ENCODE assay signal across 8 mouse cellular contexts in the genomic region with DNA sequence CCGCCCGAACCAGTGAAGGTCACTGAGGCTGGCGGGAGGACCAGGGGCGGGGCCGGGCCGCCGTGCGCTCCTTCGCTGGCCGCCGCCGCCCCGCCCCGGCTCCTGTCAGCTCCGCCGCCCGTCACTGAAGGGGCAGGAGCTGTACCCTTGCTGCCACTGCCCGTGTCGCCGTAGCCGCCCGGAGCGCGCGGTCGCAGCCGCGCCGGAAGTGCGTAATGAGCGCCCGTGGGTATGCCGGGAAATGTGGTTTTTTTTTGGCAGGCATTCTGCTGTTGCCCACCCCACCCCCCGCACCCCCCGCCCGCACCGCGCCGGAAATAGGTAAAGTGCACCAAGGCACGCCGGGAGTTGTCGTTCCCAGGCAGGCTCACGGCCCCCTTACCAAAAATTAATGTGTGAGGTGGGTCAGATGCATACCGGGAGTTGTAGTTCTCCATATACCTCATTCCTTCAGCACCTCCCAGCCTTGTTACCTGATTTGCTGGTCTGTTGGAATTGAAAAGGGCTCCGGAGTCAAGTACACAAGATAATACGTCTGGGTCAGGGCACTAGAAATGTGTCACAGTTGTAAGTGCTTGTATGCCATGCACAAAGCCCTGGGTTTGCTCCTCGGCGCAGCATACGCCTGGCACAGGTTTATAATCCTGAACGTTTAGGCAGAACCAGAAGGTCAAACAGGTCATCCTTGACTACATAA. TPM values are rescaled to one million over a fixed set of nuclear protein-coding genes. Genes with fewer than 3 reads are reported as not detected.
DNase-seq lines count a peak whose midpoint lies in the region; ATAC-seq and TF ChIP-seq lines count a peak whose summit lies in the region.

Gene Ubac1 (minus strand): TSS at position 187 of the 697 bp plus-strand sequence.

- H3K4me1 ChIP-seq in ES-Bruce4 (ENCODE audit: control insufficient read depth, insufficient read depth, low read length) = no peaks in the 10 kb centered on the region
- peaks cover 16% of the 10 kb centered on the region for H3K4me1 ChIP-seq in forebrain, embryonic 13.5 days
- peaks cover 16% of the 10 kb centered on the region for H3K4me1 ChIP-seq in liver, postnatal 0 days (ENCODE audit: insufficient read depth)
- peaks cover 8% of the 10 kb centered on the region for H3K4me1 ChIP-seq in neural tube, embryonic 14.5 days (ENCODE audit: control insufficient read depth, insufficient read depth, low read length)

- no peak for TF ChIP-seq POLR2A in ES-Bruce4 (IDR thresholded peaks at IDR 0.05; ENCODE audit: insufficient read depth, low read length)

- WGBS in forebrain, embryonic 13.5 days = 6% methylated on average over 49 of the region's 50 CpGs
- WGBS in large intestine, adult 2 months = 4% methylated on average over 50 of the region's 50 CpGs
- 7% methylated on average over 42 of the region's 50 CpGs for WGBS in liver, postnatal 0 days (ENCODE audit: insufficient replicate concordance)
- WGBS in neural tube, embryonic 14.5 days = 8% methylated on average over 35 of the region's 50 CpGs

- no peak for TF ChIP-seq CTCF in ES-Bruce4 (IDR thresholded peaks at IDR 0.05; ENCODE audit: low read depth, low read length)
- no peak for TF ChIP-seq CTCF in liver, postnatal 0 days (IDR thresholded peaks at IDR 0.05; ENCODE audit: low read depth)

- intact Hi-C loops in heart, postnatal 10 days (cut with DNase I) = loop anchor here (2.0 kb wide), 1 partner anchor 37 kb away; no protein-coding TSS in a partner anchor

- peak within 1 kb of the TSS; percentile 67 for H3K9ac ChIP-seq in ES-Bruce4 (ENCODE audit: low read depth, poor library complexity, severe bottlenecking)
- H3K9ac ChIP-seq in forebrain, embryonic 13.5 days = peak within 1 kb of the TSS; percentile 79
- H3K9ac ChIP-seq in liver, postnatal 0 days (replicated peaks) = peak within 1 kb of the TSS; percentile 84
- H3K9ac ChIP-seq in neural tube, embryonic 14.5 days (replicated peaks; ENCODE audit: low read depth, low read length) = peak within 1 kb of the TSS; percentile 81

- ATAC-seq in cerebellum, adult (ENCODE audit: insufficient number of reproducible peaks, low FRiP score, low TSS enrichment) = peak; percentile 82
- peak; percentile 95 for ATAC-seq in forebrain, embryonic 13.5 days
- peak; percentile 95 for ATAC-seq in liver, postnatal 0 days
- peak; percentile 92 for ATAC-seq in neural tube, embryonic 14.5 days (ENCODE audit: low read depth)

- H3K4me2 ChIP-seq in forebrain, embryonic 13.5 days = peak within 1 kb of the TSS; percentile 95
- H3K4me2 ChIP-seq in liver, postnatal 0 days (ENCODE audit: low read depth, low read length) = peak within 1 kb of the TSS; percentile 89
- H3K4me2 ChIP-seq in neural tube, embryonic 14.5 days (ENCODE audit: low read depth, low read length) = peak within 1 kb of the TSS; percentile 63

- H3K9me3 ChIP-seq in ES-Bruce4 (replicated peaks; ENCODE audit: control insufficient read depth, insufficient read depth, low read length, poor library complexity, severe bottlenecking) = no peaks in the 10 kb centered on the region
- no peaks in the 10 kb centered on the region for H3K9me3 ChIP-seq in forebrain, embryonic 13.5 days (replicated peaks)
- no peaks in the 10 kb centered on the region for H3K9me3 ChIP-seq in liver, postnatal 0 days (ENCODE audit: low read length)
- H3K9me3 ChIP-seq in neural tube, embryonic 14.5 days (ENCODE audit: control insufficient read depth, low read length) = no peaks in the 10 kb centered on the region

- DNase-seq in heart, postnatal 10 days = peak; percentile 93 to 94
- peak; percentile 56 for DNase-seq in large intestine, adult 2 months (ENCODE audit: low read depth, low spot score)
- DNase-seq in liver, postnatal 0 days = peak; percentile 93
- DNase-seq in testis, postnatal 10 days (ENCODE audit: low spot score) = peak; percentile 86

- peak within 1 kb of the TSS; percentile 20 for H3K27ac ChIP-seq in ES-Bruce4 (ENCODE audit: insufficient read depth, low read length)
- peak within 1 kb of the TSS; percentile 79 for H3K27ac ChIP-seq in forebrain, embryonic 13.5 days
- H3K27ac ChIP-seq in liver, postnatal 0 days (ENCODE audit: low read depth) = peak within 1 kb of the TSS; percentile 94
- peak within 1 kb of the TSS; percentile 74 for H3K27ac ChIP-seq in neural tube, embryonic 14.5 days (ENCODE audit: low read depth, low read length)

- no peaks in the 10 kb centered on the region for H3K27me3 ChIP-seq in ES-Bruce4 (ENCODE audit: control insufficient read depth, insufficient read depth, low read length, poor library complexity, severe bottlenecking)
- 0 out of 2 replicates have a peak, but pooled peaks cover 2% of the 10 kb centered on the region for H3K27me3 ChIP-seq in forebrain, embryonic 13.5 days
- H3K27me3 ChIP-seq in liver, postnatal 0 days (ENCODE audit: insufficient read depth, low read length) = no peaks in the 10 kb centered on the region
- no peaks in the 10 kb centered on the region for H3K27me3 ChIP-seq in neural tube, embryonic 14.5 days (ENCODE audit: control insufficient read depth, insufficient read depth, low read length)

- no peaks in the 10 kb centered on the region; the same call in 1 of the 2 replicates for H3K36me3 ChIP-seq in ES-Bruce4 (ENCODE audit: control insufficient read depth, insufficient read depth, low read length, poor library complexity, severe bottlenecking)
- peaks cover 3% of the 10 kb centered on the region; the same call in 1 of the 2 replicates for H3K36me3 ChIP-seq in forebrain, embryonic 13.5 days (ENCODE audit: poor library complexity, severe bottlenecking)
- peaks cover 2% of the 10 kb centered on the region; the same call in 1 of the 2 replicates for H3K36me3 ChIP-seq in liver, postnatal 0 days (replicated peaks; ENCODE audit: insufficient read depth, low read length)
- H3K36me3 ChIP-seq in neural tube, embryonic 14.5 days (ENCODE audit: control insufficient read depth, insufficient read depth, low read length) = no peaks in the 10 kb centered on the region

- H3K4me3 ChIP-seq in ES-Bruce4 (ENCODE audit: low read depth, low read length) = peak within 1 kb of the TSS; percentile 97
- peak within 1 kb of the TSS; percentile 85 for H3K4me3 ChIP-seq in forebrain, embryonic 13.5 days
- peak within 1 kb of the TSS; percentile 90 for H3K4me3 ChIP-seq in liver, postnatal 0 days (ENCODE audit: low read depth, low read length)
- peak within 1 kb of the TSS; percentile 74 for H3K4me3 ChIP-seq in neural tube, embryonic 14.5 days (ENCODE audit: low read depth, low read length)

- TF ChIP-seq EP300 in ES-Bruce4 (IDR thresholded peaks at IDR 0.05; ENCODE audit: insufficient read depth, low read depth, low read length) = no peak
- TF ChIP-seq EP300 in liver, postnatal 0 days (IDR thresholded peaks at IDR 0.05; ENCODE audit: low read depth) = no peak

RNA-seq across cellular contexts. Expression of gene Ubac1, which starts in this region (rescaled TPM):
- polyA plus RNA-seq in ES-Bruce4 (2011; ENCODE audit: insufficient read depth, insufficient read length, low read depth, missing spikeins) = 87.0 and 95.0 TPM in 2 replicates
- 83.8 and 89.3 TPM in 2 replicates for polyA plus RNA-seq in forebrain, embryonic 13.5 days (2015; fragmentation: Nextera tagmentation; extraction: Ambion mirVana)
- total RNA-seq in heart, postnatal 10 days (2021) = 10 to 100 TPM; 71.6 to 76.9 TPM
- 43.6 and 51.5 TPM in 2 replicates for polyA plus RNA-seq in large intestine, adult 2 months (2012; rRNA removed)
- 175 and 183 TPM in 2 replicates for polyA plus RNA-seq in liver, postnatal 0 days (2015; fragmentation: Nextera tagmentation; extraction: Ambion mirVana)
- polyA plus RNA-seq in neural tube, embryonic 14.5 days (2014; fragmentation: Nextera tagmentation; extraction: Ambion mirVana) = 154 and 155 TPM in 2 replicates

Comparison
In these comparisons a context has a peak if more than half of its experiments do, and no peak if none do; other contexts are left out.
1. Peak in every context shown above with its lines: DNase-seq, ATAC-seq, H3K4me3 ChIP-seq and H3K27ac ChIP-seq.
2. H3K27ac ChIP-seq: peak in every context shown above with its lines; median percentile 94 in liver, postnatal 0 days; 79 in forebrain, embryonic 13.5 days; 74 in neural tube, embryonic 14.5 days; 20 in ES-Bruce4.